Mouse (Mus musculus): ENCODE results near the gene Thpo.

DNA sequence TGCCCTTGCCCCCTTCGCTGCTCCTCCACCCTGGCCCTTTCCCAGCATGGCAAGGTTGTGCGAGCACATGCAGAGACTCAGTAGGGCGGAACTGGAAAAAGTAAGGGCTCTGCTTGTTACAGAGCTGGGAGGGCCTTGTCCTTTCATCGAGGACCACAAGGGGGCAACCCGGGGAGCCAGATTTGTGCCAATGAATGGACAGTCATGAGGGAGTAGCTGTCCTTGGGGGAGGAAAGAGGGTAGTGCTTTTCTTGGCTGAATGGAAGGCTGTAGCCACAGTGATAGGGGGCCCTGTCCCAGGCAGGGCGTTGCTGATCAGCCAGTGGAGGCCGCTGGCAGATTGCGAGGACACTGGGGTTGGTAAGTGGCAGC is 31.8 kb downstream of the Thpo start:
- TF ChIP-seq POLR2A (IDR thresholded peaks at IDR 0.05; ENCODE audit: insufficient read length, low read depth) = no peak
- TF ChIP-seq MYOG (IDR thresholded peaks at IDR 0.05; ENCODE audit: control insufficient read depth in 1 of 3, insufficient read depth in 1 of 3, insufficient read length in 2 of 3, low read depth in 2 of 3) = no peak
- TF ChIP-seq POLR2AphosphoS2 (IDR thresholded peaks at IDR 0.05; ENCODE audit: insufficient read length, low read depth) = no peak
- no peak for TF ChIP-seq USF1 (IDR thresholded peaks at IDR 0.05; ENCODE audit: low read depth)
- no peak for TF ChIP-seq TCF12 (IDR thresholded peaks at IDR 0.05; ENCODE audit: insufficient read depth, poor library complexity, severe bottlenecking)
- no peak for TF ChIP-seq SRF (IDR thresholded peaks at IDR 0.05; ENCODE audit: control insufficient read depth, insufficient read length, low read depth)
- no peak for TF ChIP-seq TCF3 (IDR thresholded peaks at IDR 0.05; ENCODE audit: insufficient read length, low read depth)
- TF ChIP-seq MAX (IDR thresholded peaks at IDR 0.05; ENCODE audit: low read depth) = no peak
- TF ChIP-seq MYOD1 (IDR thresholded peaks at IDR 0.05; ENCODE audit: control insufficient read depth in 1 of 3, insufficient read length in 2 of 3, low read depth in 2 of 3) = no peak
